Comparison of ENCODE assay signal across 28 mouse cellular contexts in the genomic region with DNA sequence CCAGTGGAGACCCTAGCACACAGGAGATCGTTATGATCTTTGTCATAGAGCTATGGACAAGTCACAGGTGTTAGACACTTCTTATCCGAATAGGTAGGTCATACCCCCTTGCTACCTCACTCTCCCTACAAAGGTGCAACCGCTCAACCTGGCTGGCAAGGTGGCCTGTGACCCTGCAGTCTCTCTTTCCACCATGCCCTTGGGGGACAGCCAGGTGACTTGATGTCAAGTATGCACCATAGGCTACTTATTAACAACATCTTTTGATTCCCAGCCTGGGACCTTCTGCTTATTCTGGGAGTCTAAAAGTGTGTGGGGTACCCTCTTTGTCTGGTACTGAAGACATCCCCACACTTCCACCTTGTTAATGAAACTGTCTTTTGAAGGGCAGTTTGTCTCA. TPM values are rescaled to one million over a fixed set of nuclear protein-coding genes. Genes with fewer than 3 reads are reported as not detected.
DNase-seq lines count a peak whose midpoint lies in the region; ATAC-seq and TF ChIP-seq lines count a peak whose summit lies in the region.
"Had no signal": no experiment of that assay in that cellular context is flagged by ENCODE, and none has a peak within 500 bp of the region (broad histone marks: within the 10 kb centered on the region; RNA-seq: fewer than 3 reads in every experiment).

No protein-coding gene starts in this region.

- no peak for ATAC-seq in kidney, embryonic 15.5 days (replicated peaks; ENCODE audit: low FRiP score)
- no peak for ATAC-seq in midbrain, embryonic 16.5 days
- ATAC-seq: activated CD4-positive, CD25-positive, alpha-beta regulatory T cell, adult 4 months; forebrain, embryonic 15.5 days had no signal

- H3K27me3 ChIP-seq in heart, embryonic 10.5 days (ENCODE audit: insufficient read depth, poor library complexity, severe bottlenecking), result peaks cover 38% of the 10 kb centered on the region
- no peaks in the 10 kb centered on the region for H3K27me3 ChIP-seq in kidney, adult 2 months (replicated peaks; ENCODE audit: control insufficient read depth, insufficient read depth, low read length)
- H3K27me3 ChIP-seq in kidney, embryonic 15.5 days, result peaks cover 10% of the 10 kb centered on the region; the same call in 1 of the 2 replicates
- H3K27me3 ChIP-seq in midbrain, embryonic 16.5 days (ENCODE audit: control insufficient read depth, insufficient read depth, low read depth, low read length), result no peaks in the 10 kb centered on the region; the same call in 1 of the 2 replicates

- peak; percentile 77 for DNase-seq in heart, adult 11 months
- DNase-seq in heart, embryonic 10.5 days (ENCODE audit: low spot score), result no peak
- DNase-seq in kidney, adult 2 months, result peak; percentile 65
- DNase-seq in kidney, postnatal 25 days, result peak; percentile 67 to 78
- DNase-seq in urinary bladder, postnatal 10 days (ENCODE audit: low spot score), result no peak
- DNase-seq: adrenal gland, adult 8-10 months; adrenal gland, postnatal 25 days; cerebellum, adult 11-12 months; cerebellum, adult 8-10 months; cerebellum, postnatal 10 days; cerebellum, postnatal 36 days; embryo, embryonic 11 days; gastrocnemius, postnatal 25 days; heart, adult 2 months had no signal

- TF ChIP-seq POLR2A in kidney, adult 2 months (IDR thresholded peaks at IDR 0.05; ENCODE audit: low read depth, low read length), result no peak

- no peak overlapping the region for H3K4me2 ChIP-seq in kidney, embryonic 15.5 days
- H3K4me2 ChIP-seq in midbrain, embryonic 16.5 days (ENCODE audit: low read length), result no peak overlapping the region
- H3K4me2 ChIP-seq: embryonic facial prominence, embryonic 13.5 days; forebrain, embryonic 12.5 days; forebrain, embryonic 15.5 days; heart, embryonic 11.5 days; hindbrain, embryonic 12.5 days had no signal

- 0 out of 2 replicates have a peak, but pooled peaks cover 2% of the 10 kb centered on the region for H3K4me1 ChIP-seq in heart, embryonic 10.5 days
- no peaks in the 10 kb centered on the region for H3K4me1 ChIP-seq in kidney, adult 2 months (ENCODE audit: control insufficient read depth, insufficient read depth, low read length)
- H3K4me1 ChIP-seq in kidney, embryonic 15.5 days, result peaks cover 6% of the 10 kb centered on the region; the same call in 1 of the 2 replicates
- H3K4me1 ChIP-seq in midbrain, embryonic 16.5 days (ENCODE audit: control insufficient read depth, insufficient read depth, low read length), result no peaks in the 10 kb centered on the region; the same call in 1 of the 2 replicates

- H3K9me3 ChIP-seq in heart, embryonic 10.5 days, result no peaks in the 10 kb centered on the region
- no peaks in the 10 kb centered on the region for H3K9me3 ChIP-seq in kidney, embryonic 15.5 days (replicated peaks)
- no peaks in the 10 kb centered on the region for H3K9me3 ChIP-seq in midbrain, embryonic 16.5 days (replicated peaks; ENCODE audit: control insufficient read depth, low read length, poor library complexity, severe bottlenecking)
- H3K9me3 ChIP-seq: embryonic facial prominence, embryonic 10.5 days; embryonic facial prominence, embryonic 13.5 days; forebrain, embryonic 12.5 days; forebrain, embryonic 15.5 days; hindbrain, embryonic 12.5 days had no signal

- no peaks in the 10 kb centered on the region for H3K36me3 ChIP-seq in heart, embryonic 10.5 days
- no peaks in the 10 kb centered on the region for H3K36me3 ChIP-seq in kidney, adult 2 months (ENCODE audit: control insufficient read depth, insufficient read depth, low read length)
- no peaks in the 10 kb centered on the region for H3K36me3 ChIP-seq in kidney, embryonic 15.5 days
- no peaks in the 10 kb centered on the region for H3K36me3 ChIP-seq in midbrain, embryonic 16.5 days (ENCODE audit: control insufficient read depth, insufficient read depth, low read length)
- H3K36me3 ChIP-seq: embryonic facial prominence, embryonic 10.5 days; embryonic facial prominence, embryonic 13.5 days; forebrain, embryonic 12.5 days; forebrain, embryonic 15.5 days; hindbrain, embryonic 12.5 days had no signal

- H3K27ac ChIP-seq in heart, embryonic 10.5 days, result no peak overlapping the region
- H3K27ac ChIP-seq in kidney, adult 2 months (ENCODE audit: insufficient read depth, low read depth, low read length), result no peak overlapping the region
- no peak overlapping the region for H3K27ac ChIP-seq in kidney, embryonic 15.5 days
- H3K27ac ChIP-seq in midbrain, embryonic 16.5 days (ENCODE audit: low read length), result no peak overlapping the region
- H3K27ac ChIP-seq: embryonic facial prominence, embryonic 10.5 days; embryonic facial prominence, embryonic 13.5 days; forebrain, embryonic 12.5 days; forebrain, embryonic 15.5 days; heart, adult 2 months; hindbrain, embryonic 12.5 days had no signal

- WGBS in heart, embryonic 10.5 days, result 67% methylated on average over 3 of the region's 3 CpGs
- WGBS in kidney, adult 2 months, result 66% methylated on average over 3 of the region's 3 CpGs
- WGBS in kidney, embryonic 15.5 days, result 74% methylated on average over 3 of the region's 3 CpGs
- 67% methylated on average over 3 of the region's 3 CpGs for WGBS in midbrain, embryonic 16.5 days

- no peak for TF ChIP-seq CTCF in kidney, adult 2 months (conservative IDR thresholded peaks at IDR 0.05; ENCODE audit: insufficient read depth, insufficient read length, low read depth, low read length)

- no peak overlapping the region for H3K4me3 ChIP-seq in heart, embryonic 10.5 days
- H3K4me3 ChIP-seq in kidney, adult 2 months (ENCODE audit: insufficient read depth, low read depth, low read length), result no peak overlapping the region
- H3K4me3 ChIP-seq in kidney, embryonic 15.5 days (replicated peaks), result no peak overlapping the region
- H3K4me3 ChIP-seq in midbrain, embryonic 16.5 days (ENCODE audit: low read depth, low read length), result no peak overlapping the region
- H3K4me3 ChIP-seq: embryonic facial prominence, embryonic 10.5 days; embryonic facial prominence, embryonic 13.5 days; erythroblast, embryonic 14.5 days; forebrain, embryonic 12.5 days; forebrain, embryonic 15.5 days; heart, adult 2 months; hindbrain, embryonic 12.5 days had no signal

- H3K9ac ChIP-seq in kidney, embryonic 15.5 days, result no peak overlapping the region
- no peak overlapping the region for H3K9ac ChIP-seq in midbrain, embryonic 16.5 days (ENCODE audit: low read depth, low read length)
- H3K9ac ChIP-seq: embryonic facial prominence, embryonic 13.5 days; forebrain, embryonic 12.5 days; forebrain, embryonic 15.5 days; hindbrain, embryonic 12.5 days had no signal

RNA-seq across cellular contexts. Expression of gene Ttll9, which starts 4.2 kb away (rescaled TPM):
- 0.47 and 0.85 TPM in 2 replicates for polyA plus RNA-seq in heart, embryonic 10.5 days (2016; fragmentation: Nextera tagmentation; extraction: Ambion mirVana)
- polyA plus RNA-seq in kidney, adult 2 months (2012; rRNA removed), result 0.46 and 1.0 TPM in 2 replicates
- polyA plus RNA-seq in kidney, embryonic 15.5 days (2015; fragmentation: Nextera tagmentation; extraction: Ambion mirVana), result 1.1 and 1.6 TPM in 2 replicates
- 6.8 and 9.2 TPM in 2 replicates for polyA plus RNA-seq in midbrain, embryonic 16.5 days (2015; fragmentation: Nextera tagmentation; extraction: Ambion mirVana)
- polyA plus RNA-seq: erythroblast, embryonic 14.5 days had no signal

RNA-seq across cellular contexts. Expression of gene Dusp15, which starts 6.6 kb away (rescaled TPM):
- 0.04 TPM in 2 replicates for polyA plus RNA-seq in heart, embryonic 10.5 days (2016; fragmentation: Nextera tagmentation; extraction: Ambion mirVana)
- polyA plus RNA-seq in kidney, adult 2 months (2012; rRNA removed), result 12.3 and 20.6 TPM in 2 replicates
- 3.0 and 3.1 TPM in 2 replicates for polyA plus RNA-seq in kidney, embryonic 15.5 days (2015; fragmentation: Nextera tagmentation; extraction: Ambion mirVana)
- polyA plus RNA-seq in midbrain, embryonic 16.5 days (2015; fragmentation: Nextera tagmentation; extraction: Ambion mirVana), result 10.6 and 13.7 TPM in 2 replicates
- polyA plus RNA-seq: activated CD4-positive, CD25-positive, alpha-beta regulatory T cell, adult 4 months; erythroblast, embryonic 14.5 days; heart, embryonic 14.5 days; heart, postnatal 0 days had no signal

RNA-seq across cellular contexts. Expression of gene Foxs1, which starts 25.1 kb away (rescaled TPM):
- 0.21 and 0.36 TPM in 2 replicates for polyA plus RNA-seq in heart, embryonic 10.5 days (2016; fragmentation: Nextera tagmentation; extraction: Ambion mirVana)
- polyA plus RNA-seq in kidney, adult 2 months (2012; rRNA removed), result 6.4 and 7.3 TPM in 2 replicates
- polyA plus RNA-seq in kidney, embryonic 15.5 days (2015; fragmentation: Nextera tagmentation; extraction: Ambion mirVana), result 5.1 and 6.9 TPM in 2 replicates
- polyA plus RNA-seq in midbrain, embryonic 16.5 days (2015; fragmentation: Nextera tagmentation; extraction: Ambion mirVana), result 4.0 and 4.3 TPM in 2 replicates
- polyA plus RNA-seq: activated CD4-positive, CD25-positive, alpha-beta regulatory T cell, adult 4 months; erythroblast, embryonic 14.5 days had no signal

RNA-seq across cellular contexts. Expression of gene Mylk2, which starts 47.0 kb away (rescaled TPM):
- polyA plus RNA-seq in heart, embryonic 10.5 days (2016; fragmentation: Nextera tagmentation; extraction: Ambion mirVana), result 0.05 and 0.07 TPM in 2 replicates
- polyA plus RNA-seq in kidney, adult 2 months (2012; rRNA removed), result 0.07 and 1.1 TPM in 2 replicates
- polyA plus RNA-seq in kidney, embryonic 15.5 days (2015; fragmentation: Nextera tagmentation; extraction: Ambion mirVana), result 0.43 and 0.77 TPM in 2 replicates
- polyA plus RNA-seq in midbrain, embryonic 16.5 days (2015; fragmentation: Nextera tagmentation; extraction: Ambion mirVana), result 0.14 TPM in 1 of 2 replicates, not detected in the other
- polyA plus RNA-seq: activated CD4-positive, CD25-positive, alpha-beta regulatory T cell, adult 4 months; brain, embryonic 14.5 days; cortical plate, adult 2 months; embryonic facial prominence, embryonic 13.5 days; erythroblast, embryonic 14.5 days; forebrain, embryonic 12.5 days; forebrain, embryonic 15.5 days; heart, embryonic 11.5 days; heart, embryonic 14.5 days; hindbrain, embryonic 12.5 days had no signal

RNA-seq across cellular contexts. Expression of gene Pdrg1, which starts 57.1 kb away (rescaled TPM):
- polyA plus RNA-seq in heart, embryonic 10.5 days (2016; fragmentation: Nextera tagmentation; extraction: Ambion mirVana), result 89.9 and 94.4 TPM in 2 replicates
- polyA plus RNA-seq in kidney, adult 2 months (2012; rRNA removed), result 55.7 and 68.4 TPM in 2 replicates
- polyA plus RNA-seq in kidney, embryonic 15.5 days (2015; fragmentation: Nextera tagmentation; extraction: Ambion mirVana), result 111 and 112 TPM in 2 replicates
- polyA plus RNA-seq in midbrain, embryonic 16.5 days (2015; fragmentation: Nextera tagmentation; extraction: Ambion mirVana), result 236 and 259 TPM in 2 replicates

Comparison
In these comparisons a context has a peak if more than half of its experiments do, and no peak if none do; other contexts are left out.
1. DNase-seq: peak in heart, adult 11 months (single experiment), kidney, adult 2 months (single experiment) and kidney, postnatal 25 days (2 of 2); none in heart, embryonic 10.5 days (single experiment) and urinary bladder, postnatal 10 days (single experiment).